Mouse (Mus musculus) heart, adult 18-20 months (tissue): ENCODE measurements around the gene Gm45785. TPM values are rescaled to one million over a fixed set of nuclear protein-coding genes. Genes with fewer than 3 reads are reported as not detected.
A peak's percentile ranks its signal among the peaks of the same experiment; 100 is the strongest.
"Not testable (repeated sequence)": the region's sequence is repeated elsewhere in the genome, so short reads cannot be mapped to it uniquely, and the experiment has no call there.

ENCODE experiments used
- DNase-seq, 2 experiments: peaks; one replicate each; pipeline ENCODE4 v3.0.0; 2021 to 2022; ENCODE audit warnings: mixed read lengths in 1 of 2
- long read RNA-seq, 2 experiments: library from polyadenylated mRNA; stranded (forward); transcript quantifications; one replicate each; pipeline ENCODE4 v2.0.0; 2021
- total RNA-seq, 2 experiments: library from RNA; stranded (reverse); gene quantifications; 2 replicates each; pipeline ENCODE4 v1.2.3; 2021

The Gm45785 gene
- total RNA-seq = not detected
- long read RNA-seq, experiment 1 = 0 reads
- long read RNA-seq, experiment 2 = 0 reads

DNA sequence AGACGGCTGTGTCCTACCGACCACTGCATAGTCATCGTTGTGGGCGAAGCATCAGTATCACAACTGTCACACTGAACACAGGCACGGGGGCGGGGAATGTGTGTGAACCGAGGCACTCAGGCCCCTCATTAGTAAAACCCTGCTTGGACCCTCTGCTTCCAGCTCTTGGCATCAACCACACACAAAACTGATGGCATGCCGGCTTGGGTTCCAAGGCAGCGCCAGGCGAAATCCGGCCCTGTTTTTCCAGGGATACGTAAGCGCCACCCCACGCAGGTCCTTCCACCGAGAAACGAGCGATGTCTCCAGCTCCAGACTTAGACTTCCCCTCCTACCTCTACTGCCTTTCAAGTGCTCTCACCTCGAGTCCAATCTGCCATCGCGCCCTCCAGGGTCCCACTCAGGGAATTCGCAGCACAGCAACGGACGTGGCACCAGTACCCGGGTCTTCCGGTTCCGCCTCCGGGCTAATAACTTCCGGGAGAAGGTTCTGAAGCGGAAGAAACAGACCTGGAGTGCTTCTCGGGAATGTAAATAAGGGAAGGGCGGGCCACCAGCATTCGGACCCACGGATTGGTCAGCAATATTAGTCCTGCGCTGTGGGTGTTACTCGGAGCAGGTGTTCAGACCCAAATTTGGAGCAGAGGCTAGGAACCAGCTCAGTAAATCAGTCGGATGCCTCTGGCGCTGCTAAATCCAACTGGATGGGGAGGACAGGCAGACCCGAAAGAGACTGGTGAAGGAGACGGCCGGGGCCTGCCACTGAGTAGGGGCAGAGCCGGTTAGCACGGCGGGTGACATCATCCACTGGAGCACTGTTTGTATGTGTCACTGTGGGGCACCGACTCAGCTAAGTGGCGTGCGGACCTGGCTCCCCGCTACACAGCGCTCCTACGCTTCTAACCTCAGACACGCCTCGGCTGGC, at the start of gene Gm45785:
TSS of gene Gm45785 (minus strand) at position 472 of the 925 bp plus-strand sequence.
- peak; percentile 89 to 95 for DNase-seq

GRCm38 (mm10) chr7:140905642-140906081, 49.5 kb upstream of the Gm45785 start:
- no peak for DNase-seq

GRCm38 (mm10) chr7:140903212-140903611, 47.1 kb upstream of the Gm45785 start:
- peak; percentile 70 to 92 for DNase-seq

DNA sequence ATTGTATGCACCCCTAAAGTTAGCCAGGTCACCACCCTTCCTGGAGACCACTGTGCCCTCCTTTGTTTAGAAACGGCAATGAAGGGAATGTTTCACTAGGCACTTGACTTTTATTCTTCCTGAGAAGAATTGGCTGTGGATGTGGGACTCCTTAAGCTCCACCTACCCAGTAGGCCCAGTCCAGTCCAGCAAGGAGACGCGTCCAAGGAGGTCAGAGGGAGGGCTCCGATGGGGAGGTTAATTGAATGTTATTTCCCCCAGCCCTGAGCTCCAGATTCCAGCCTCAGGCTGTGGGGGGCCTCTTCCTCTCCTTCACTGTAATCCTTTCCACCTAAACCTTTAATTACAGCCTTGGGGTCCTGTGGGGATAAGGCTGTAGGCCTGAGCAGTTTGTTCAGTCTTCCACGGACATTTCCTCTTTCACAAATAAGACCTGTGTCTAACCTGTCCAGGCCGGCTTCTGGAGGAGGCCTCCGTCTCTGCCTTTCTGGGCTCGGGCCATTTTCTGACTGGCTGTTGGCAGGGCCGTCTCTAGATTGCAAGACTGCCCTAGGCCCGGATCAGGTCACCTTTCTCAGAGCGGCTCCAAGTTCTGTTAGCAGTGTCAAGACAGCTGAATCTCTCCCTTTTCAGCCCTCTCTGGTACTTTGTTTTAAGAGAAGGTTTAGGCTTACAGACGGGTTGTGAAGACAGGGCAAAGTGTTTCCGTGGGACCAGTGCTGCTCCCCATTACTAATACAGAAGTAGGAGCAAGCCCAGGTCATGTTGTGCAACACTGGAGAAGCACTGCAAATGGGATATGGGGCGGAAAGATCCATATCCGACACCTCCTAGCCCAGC, 46.1 kb upstream of the Gm45785 start:
- DNase-seq = peak; percentile 34 to 40

GRCm38 (mm10) chr7:140900220-140900619, 44.1 kb upstream of the Gm45785 start, which contains the start of gene Cox8b:
Gene Cox8b, minus strand, starts transcription at chr7:140900446.
- DNase-seq = peak; percentile 72 to 75

- peak in 1 of 2 experiments; percentile 44 for DNase-seq
These were observed 43.0 kb upstream of the Gm45785 start for GRCm38 (mm10) chr7:140899121-140899520.

DNA sequence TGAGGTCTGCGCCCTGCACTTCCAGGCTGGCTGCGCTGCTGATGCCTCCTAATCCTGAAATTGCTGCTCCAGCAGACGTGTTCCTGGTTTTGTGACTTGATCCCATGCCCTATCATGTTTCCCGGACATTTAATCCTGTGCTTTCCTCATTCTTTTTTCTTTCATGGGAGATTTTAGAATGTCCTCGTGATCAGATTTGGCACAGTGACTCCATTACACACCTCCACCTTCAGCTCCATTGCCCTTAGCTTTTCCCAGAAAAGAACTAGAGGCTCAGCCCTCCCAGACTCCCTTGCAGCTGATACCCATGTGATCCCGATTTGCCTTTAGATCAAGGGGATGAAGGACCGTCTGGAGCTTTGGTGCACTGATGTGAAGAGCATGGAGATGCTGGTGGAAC, 41.7 kb upstream of the Gm45785 start:
- no peak for DNase-seq

GRCm38 (mm10) chr7:140894611-140895010, 38.5 kb upstream of the Gm45785 start:
- DNase-seq = no peak

- DNase-seq = no peak
These were observed 37.9 kb upstream of the Gm45785 start for GRCm38 (mm10) chr7:140894031-140894430.

DNA sequence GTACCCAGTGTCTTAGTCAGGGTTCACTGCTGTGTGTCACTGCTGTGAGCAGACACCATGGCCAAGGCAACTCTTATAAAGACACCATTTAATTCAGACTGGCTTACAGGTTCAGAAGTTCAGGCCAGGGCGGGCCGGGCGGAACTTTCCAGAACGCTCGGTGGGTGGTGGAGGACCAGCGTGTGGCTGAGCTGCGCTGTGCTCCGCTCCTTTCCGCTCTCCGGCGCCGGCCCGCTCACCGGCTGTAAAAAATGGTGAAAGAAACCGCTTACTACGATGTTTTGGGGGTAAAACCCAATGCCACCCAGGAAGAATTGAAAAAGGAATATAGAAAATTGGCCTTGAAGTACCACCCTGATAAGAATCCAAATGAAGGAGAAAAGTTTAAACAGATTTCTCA, 34.5 kb upstream of the Gm45785 start:
- not testable (repeated sequence) for DNase-seq

DNA sequence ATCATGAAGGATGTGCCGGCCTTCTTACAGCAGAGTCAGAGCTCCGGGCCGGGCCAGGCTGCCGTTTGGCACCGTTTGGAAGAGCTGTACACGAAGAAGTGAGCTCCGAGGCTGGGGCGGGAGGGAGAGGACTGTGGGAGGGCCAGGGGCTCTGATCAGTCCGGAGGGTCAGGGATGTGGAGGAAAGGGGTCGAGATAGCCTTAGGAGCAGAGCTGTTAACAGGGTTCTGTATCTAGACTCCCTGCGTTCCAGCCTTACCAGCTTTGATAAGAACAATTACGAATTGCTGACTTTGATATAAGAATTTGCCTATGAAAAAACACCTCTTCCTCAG, 26.3 kb upstream of the Gm45785 start:
- DNase-seq = no peak

GRCm38 (mm10) chr7:140881696-140882468, 25.8 kb upstream of the Gm45785 start, which contains the start of the genes Psmd13 and Sirt3:
Gene Psmd13, plus strand, starts transcription at chr7:140881968.
Gene Sirt3, minus strand, starts transcription at chr7:140882309.
- DNase-seq = peak; percentile 96

DNA sequence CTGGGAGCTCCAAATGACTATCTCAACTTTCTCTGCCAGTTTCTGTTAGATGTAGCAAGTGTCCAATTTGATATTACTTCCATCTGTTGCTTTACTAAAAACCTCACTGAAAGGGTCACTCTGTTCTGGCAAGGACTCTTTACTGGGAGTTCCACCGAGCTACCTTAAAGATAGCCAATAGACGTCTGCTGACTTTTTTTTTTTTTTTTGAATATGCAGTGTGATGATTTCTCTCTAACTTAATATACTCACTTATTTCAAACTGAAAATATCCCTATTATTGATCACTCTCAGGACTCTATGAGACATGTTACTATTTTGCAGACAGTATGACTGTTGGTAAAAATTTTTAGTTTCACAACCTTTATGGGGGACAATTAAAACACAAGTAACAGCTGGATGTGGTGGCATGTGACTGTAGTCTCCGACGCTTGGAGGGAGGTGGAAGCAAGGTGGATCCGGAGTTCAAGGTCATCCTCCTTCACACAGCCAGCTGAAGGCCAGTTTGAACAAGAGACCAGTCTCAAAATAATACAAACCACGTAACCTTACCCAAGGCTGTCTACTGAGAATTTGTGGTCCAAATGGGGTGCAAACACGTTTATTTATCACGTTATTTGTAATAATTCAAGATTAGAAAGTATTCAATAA, 24.9 kb upstream of the Gm45785 start:
- no peak for DNase-seq

DNA sequence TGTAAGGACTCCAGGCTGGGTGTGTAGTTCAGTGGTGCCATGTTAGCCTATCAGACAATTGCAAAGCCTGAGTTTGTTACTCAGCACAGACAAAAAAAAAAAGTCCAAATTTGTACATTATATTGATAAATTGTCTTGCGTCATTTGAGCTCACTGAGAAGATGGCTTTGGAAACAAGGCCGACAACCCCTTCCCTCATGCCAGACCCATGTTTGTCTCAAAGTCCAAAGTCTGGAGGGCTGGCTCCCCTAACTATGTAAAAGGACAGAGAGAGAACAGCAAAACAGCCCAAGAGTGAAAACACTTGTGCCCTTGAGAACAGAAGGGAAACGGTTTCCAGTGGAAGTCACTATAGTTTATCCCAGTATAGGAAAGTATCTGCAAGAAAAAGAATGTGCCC, 24.3 kb upstream of the Gm45785 start:
- no peak for DNase-seq

DNA sequence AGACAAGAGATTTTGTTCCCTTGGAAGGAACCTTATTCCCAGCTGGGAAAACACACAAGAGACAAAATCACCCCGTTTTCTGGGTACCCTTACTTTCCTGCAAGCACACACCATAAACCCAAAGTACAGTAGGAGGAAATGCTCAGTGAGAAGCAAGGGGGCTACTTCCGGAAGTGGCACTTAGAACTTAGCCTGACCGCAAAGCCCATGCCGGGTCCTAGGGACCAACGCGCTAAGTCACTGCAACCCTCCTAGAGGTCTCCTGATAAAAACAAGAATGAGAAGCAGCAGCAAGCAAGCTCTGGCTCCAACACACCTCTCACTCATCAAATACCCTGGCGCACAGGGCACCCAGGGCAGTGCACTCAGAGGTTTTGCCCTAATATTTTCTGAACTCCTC, 23.2 kb upstream of the Gm45785 start:
- DNase-seq = no peak

DNA sequence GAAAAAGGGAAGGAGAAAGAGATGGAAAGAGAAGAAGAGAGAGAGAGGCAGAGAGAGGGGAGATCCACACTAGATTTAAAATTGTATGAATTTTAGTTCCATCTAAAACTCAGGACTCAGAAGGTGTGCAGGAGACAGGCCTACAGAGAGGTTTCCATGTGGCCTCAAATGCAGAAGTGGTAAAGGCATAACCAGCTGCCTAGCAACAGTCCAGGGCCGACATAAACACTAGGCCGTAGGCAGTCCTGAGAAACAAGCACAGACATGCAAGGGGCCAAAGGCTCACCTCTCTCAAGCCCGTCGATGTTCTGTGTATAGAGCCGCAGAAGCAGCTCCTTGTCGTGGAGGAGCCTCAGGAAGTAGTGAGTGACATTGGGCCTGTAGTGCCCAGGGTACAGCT, 21.2 kb upstream of the Gm45785 start:
- DNase-seq = no peak

GRCm38 (mm10) chr7:140874224-140874623, 18.1 kb upstream of the Gm45785 start:
- no peak for DNase-seq

DNA sequence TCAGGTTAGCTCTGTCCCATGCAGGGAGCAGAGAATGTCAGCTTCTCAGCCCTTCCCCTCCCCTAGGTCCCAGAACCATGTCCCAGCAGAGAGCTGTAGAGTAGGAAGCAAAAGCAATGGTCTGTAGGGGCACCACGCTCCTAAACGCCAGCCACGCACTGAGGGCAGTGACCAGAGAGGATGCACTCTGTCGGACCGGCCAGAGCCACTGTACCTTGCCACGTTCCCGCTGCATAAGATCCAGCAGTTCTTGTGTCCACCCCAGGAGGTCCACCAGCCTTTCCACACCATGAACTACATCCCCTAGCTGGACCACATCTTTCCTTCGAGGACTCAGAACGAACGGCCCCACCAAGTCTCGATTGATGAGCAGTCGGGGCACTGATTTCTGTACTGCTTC, 8.6 kb upstream of the Gm45785 start:
- DNase-seq = no peak

DNA sequence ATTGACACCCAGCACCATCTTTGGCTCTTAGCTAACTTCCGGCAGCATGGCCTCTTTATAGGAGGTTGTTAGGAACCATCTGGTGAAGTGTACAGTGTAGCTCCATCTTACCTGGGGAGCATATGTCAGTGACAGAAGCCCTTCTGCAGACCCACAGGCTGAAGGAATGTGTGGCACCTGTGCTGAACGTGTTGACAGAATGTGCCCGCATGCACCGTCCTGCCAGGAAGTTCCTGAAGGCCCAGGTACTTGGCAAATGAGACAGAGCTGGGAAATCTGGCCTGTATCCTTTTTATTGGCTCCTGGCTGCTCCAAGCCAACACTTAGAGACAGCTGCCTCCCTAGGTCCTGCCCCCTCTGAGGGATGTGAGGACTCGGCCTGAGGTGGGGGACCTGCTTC, 4.6 kb upstream of the Gm45785 start:
- no peak for DNase-seq

GRCm38 (mm10) chr7:140859997-140860396, 3.9 kb upstream of the Gm45785 start:
- no peak for DNase-seq

DNA sequence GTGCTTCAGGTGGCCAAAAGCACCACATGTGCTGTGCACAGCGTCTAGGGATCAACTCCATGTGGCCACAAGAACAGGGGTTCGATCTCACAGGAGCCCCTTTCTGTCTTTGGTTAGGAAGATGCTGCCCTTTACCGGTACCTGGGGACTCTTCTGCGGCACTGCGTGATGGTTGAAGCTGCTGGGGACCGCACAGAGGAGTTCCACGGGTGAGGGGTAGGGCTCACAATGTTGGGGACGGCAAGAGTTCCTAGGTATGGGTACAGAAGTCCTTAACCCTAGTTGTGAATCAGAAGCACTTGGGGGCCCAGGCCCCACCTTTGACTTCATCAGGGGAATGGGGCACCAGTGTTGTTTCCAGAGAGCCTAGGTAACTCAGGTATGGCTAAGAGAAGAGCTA, 2.6 kb upstream of the Gm45785 start:
- DNase-seq = no peak
